Mouse (Mus musculus): ENCODE results near the gene Amn. TPM values are rescaled to one million over a fixed set of nuclear protein-coding genes. Genes with fewer than 3 reads are reported as not detected.

Amn gene
- total and polyA plus RNA-seq, 3 experiments = 0.16 TPM; not detected in 2

- DNase-seq (ENCODE audit: low spot score) = no peak
- no peaks in the 10 kb centered on the region for H3K9me3 ChIP-seq (replicated peaks)
- no peak for ATAC-seq (ENCODE audit: extremely low read depth, insufficient number of reproducible peaks, low FRiP score, poor library complexity, severe bottlenecking)
- H3K4me3 ChIP-seq (ENCODE audit: low read depth, low read length) = no peak overlapping the region
- TF ChIP-seq POLR2AphosphoS5 (IDR thresholded peaks at IDR 0.05; ENCODE audit: insufficient replicate concordance, low read depth, low read length) (no peak), CTCF (IDR thresholded peaks at IDR 0.05; ENCODE audit: low read depth, low read length) (no peak), GATA1 (IDR thresholded peaks at IDR 0.05; ENCODE audit: borderline replicate concordance, low read length) (no peak), TAL1 (conservative IDR thresholded peaks at IDR 0.05; ENCODE audit: low read depth, low read length) (no peak), GATA2 (IDR thresholded peaks at IDR 0.05; ENCODE audit: borderline replicate concordance, low read depth, low read length) (no peak)
- H3K4me1 ChIP-seq (ENCODE audit: insufficient read depth, low read depth, low read length) = no peaks in the 10 kb centered on the region
- H3K27me3 ChIP-seq (ENCODE audit: insufficient read depth, low read length) = peaks cover 26% of the 10 kb centered on the region
- no peaks in the 10 kb centered on the region for H3K36me3 ChIP-seq (replicated peaks)
These were observed 55.0 kb downstream of the Amn start for GRCm38 (mm10) chr12:111325744-111326424.

Other genes starting within 250 kb of the Amn start
- gene Rcor1, start 231.7 kb upstream of the Amn start, total RNA-seq (2014; fragmentation: Nextera tagmentation) = 304 and 341 TPM in 2 replicates
- 104 and 125 TPM in 2 replicates for gene Rcor1, start 231.7 kb upstream of the Amn start, total RNA-seq (2017)
- gene Rcor1, start 231.7 kb upstream of the Amn start, polyA plus RNA-seq (2012) = 84.4 and 93.1 TPM in 2 replicates
- not detected in 2 replicates for gene Traf3, start 104.7 kb upstream of the Amn start, total RNA-seq (2014; fragmentation: Nextera tagmentation)
- 0.16 and 0.35 TPM in 2 replicates for gene Traf3, start 104.7 kb upstream of the Amn start, total RNA-seq (2017)
- gene Traf3, start 104.7 kb upstream of the Amn start, polyA plus RNA-seq (2012) = not detected in 2 replicates
- gene 4930595D18Rik, start 86.6 kb upstream of the Amn start, total RNA-seq (2014; fragmentation: Nextera tagmentation) = not detected in 2 replicates
- gene 4930595D18Rik, start 86.6 kb upstream of the Amn start, total RNA-seq (2017) = 0.16 TPM in 1 of 2 replicates, not detected in the other
- gene 4930595D18Rik, start 86.6 kb upstream of the Amn start, polyA plus RNA-seq (2012) = not detected in 2 replicates
- gene Cdc42bpb, start 106.6 kb downstream of the Amn start, total RNA-seq (2014; fragmentation: Nextera tagmentation) = not detected in 2 replicates
- gene Cdc42bpb, start 106.6 kb downstream of the Amn start, total RNA-seq (2017) = not detected in 2 replicates
- gene Cdc42bpb, start 106.6 kb downstream of the Amn start, polyA plus RNA-seq (2012) = not detected in 2 replicates
- not detected in 2 replicates for gene Lbhd2, start 135.7 kb downstream of the Amn start, total RNA-seq (2014; fragmentation: Nextera tagmentation)
- gene Lbhd2, start 135.7 kb downstream of the Amn start, total RNA-seq (2017) = not detected in 2 replicates
- not detected in 2 replicates for gene Lbhd2, start 135.7 kb downstream of the Amn start, polyA plus RNA-seq (2012)
- gene Exoc3l4, start 145.9 kb downstream of the Amn start, total RNA-seq (2014; fragmentation: Nextera tagmentation) = not detected in 2 replicates
- gene Exoc3l4, start 145.9 kb downstream of the Amn start, total RNA-seq (2017) = 0.27 TPM in 1 of 2 replicates, not detected in the other
- gene Exoc3l4, start 145.9 kb downstream of the Amn start, polyA plus RNA-seq (2012) = not detected in 2 replicates
- 82.1 and 94.7 TPM in 2 replicates for gene Tnfaip2, start 171.4 kb downstream of the Amn start, total RNA-seq (2014; fragmentation: Nextera tagmentation)
- 83.6 and 101 TPM in 2 replicates for gene Tnfaip2, start 171.4 kb downstream of the Amn start, total RNA-seq (2017)
- gene Tnfaip2, start 171.4 kb downstream of the Amn start, polyA plus RNA-seq (2012) = 66.3 and 123 TPM in 2 replicates
- not detected in 2 replicates for gene Gm266, start 214.7 kb downstream of the Amn start, total RNA-seq (2014; fragmentation: Nextera tagmentation)
- 0.11 TPM in 1 of 2 replicates, not detected in the other for gene Gm266, start 214.7 kb downstream of the Amn start, total RNA-seq (2017)
- not detected in 2 replicates for gene Gm266, start 214.7 kb downstream of the Amn start, polyA plus RNA-seq (2012)